Mouse (Mus musculus): ENCODE measurements at regions not wholly inside any gene's neighbourhood (a gene's known extent, or its start where the extent isn't known, plus 50 kb on each side); places are given as distances from the start of the nearest gene placed in this dataset.
"Not testable (repeated sequence)": the region's sequence is repeated elsewhere in the genome, so short reads cannot be mapped to it uniquely, and the experiment has no call there.

DNA sequence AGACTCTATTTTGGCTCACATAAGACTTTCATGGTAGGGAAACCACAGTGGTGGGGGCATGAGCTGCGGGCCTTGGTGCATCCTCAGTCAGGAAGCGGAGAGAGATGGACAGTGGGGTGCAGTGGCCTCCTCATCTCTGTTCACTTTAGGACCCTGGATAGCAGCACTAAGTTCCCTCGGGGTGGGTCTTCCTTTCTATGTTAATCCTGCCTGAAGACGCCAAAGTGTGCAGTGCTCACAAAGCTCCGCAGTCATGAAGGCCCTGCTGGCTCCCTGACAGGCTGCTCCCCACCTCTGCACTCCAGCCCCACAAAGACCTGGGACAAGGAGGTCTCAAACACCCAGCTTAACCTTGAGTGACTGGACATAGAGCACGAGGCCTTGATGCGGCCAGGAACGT, 56.8 kb downstream of the Sox1 start:
- Histone ChIP-seq H3K27ac (replicated peaks; ENCODE audit: low read depth, low read length) (no peak overlapping the region), H3K4me2 (replicated peaks; ENCODE audit: low read depth, low read length, severe bottlenecking) (no peak overlapping the region), H3K27me3 (ENCODE audit: control insufficient read depth, insufficient read depth, low read length) (peaks cover 12% of the 10 kb centered on the region; the same call in 1 of the 2 replicates), H3K36me3 (ENCODE audit: control insufficient read depth, insufficient read depth, low read length) (no peaks in the 10 kb centered on the region), H3K9me3 (ENCODE audit: control insufficient read depth, low read length) (no peaks in the 10 kb centered on the region), H3K4me3 (replicated peaks; ENCODE audit: low read length) (no peak overlapping the region), H3K4me1 (ENCODE audit: control insufficient read depth, insufficient read depth, low read length) (no peaks in the 10 kb centered on the region), H3K9ac (ENCODE audit: low read depth, low read length, severe bottlenecking) (no peak overlapping the region)
- no peak for DNase-seq (ENCODE audit: low spot score)
- 62% methylated on average over 8 of the region's 8 CpGs for WGBS
- no peak for ATAC-seq (ENCODE audit: low FRiP score, low read depth)
- no peak for TF ChIP-seq POLR2A (IDR thresholded peaks at IDR 0.05; ENCODE audit: borderline replicate concordance, extremely low read depth, insufficient read depth, insufficient read length)

DNA sequence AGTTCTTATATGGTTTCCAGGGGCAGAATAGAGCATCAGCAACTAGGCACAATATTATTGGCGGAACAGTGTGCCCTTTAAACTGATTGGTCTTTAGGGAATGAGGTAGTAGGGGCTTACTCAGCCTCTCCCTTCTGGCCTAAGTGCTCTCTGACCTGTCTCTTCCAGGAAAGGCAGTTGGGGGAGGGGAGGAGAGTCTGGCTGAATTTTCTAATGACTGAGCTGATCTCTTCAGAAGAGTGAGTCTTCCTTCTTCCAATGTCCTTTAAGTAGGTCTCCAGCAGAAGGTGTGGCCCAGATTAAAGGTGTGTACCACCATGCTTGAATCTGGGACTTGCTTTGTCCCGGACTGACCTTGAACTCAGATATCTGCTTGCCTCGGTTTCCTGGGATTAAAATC, 60.3 kb downstream of the Sox1 start:
- not testable (repeated sequence) for H3K27ac ChIP-seq (replicated peaks; ENCODE audit: low read depth, low read length); H3K36me3 ChIP-seq (ENCODE audit: control insufficient read depth, insufficient read depth, low read length); H3K4me1 ChIP-seq (ENCODE audit: control insufficient read depth, insufficient read depth, low read length); H3K9me3 ChIP-seq (ENCODE audit: control insufficient read depth, low read length); H3K27me3 ChIP-seq (ENCODE audit: control insufficient read depth, insufficient read depth, low read length); H3K4me2 ChIP-seq (replicated peaks; ENCODE audit: low read depth, low read length, severe bottlenecking); H3K4me3 ChIP-seq (replicated peaks; ENCODE audit: low read length); H3K9ac ChIP-seq (ENCODE audit: low read depth, low read length, severe bottlenecking); DNase-seq (ENCODE audit: low spot score); ATAC-seq (ENCODE audit: low FRiP score, low read depth)
- WGBS, result 88% methylated on average over 3 of the region's 3 CpGs

DNA sequence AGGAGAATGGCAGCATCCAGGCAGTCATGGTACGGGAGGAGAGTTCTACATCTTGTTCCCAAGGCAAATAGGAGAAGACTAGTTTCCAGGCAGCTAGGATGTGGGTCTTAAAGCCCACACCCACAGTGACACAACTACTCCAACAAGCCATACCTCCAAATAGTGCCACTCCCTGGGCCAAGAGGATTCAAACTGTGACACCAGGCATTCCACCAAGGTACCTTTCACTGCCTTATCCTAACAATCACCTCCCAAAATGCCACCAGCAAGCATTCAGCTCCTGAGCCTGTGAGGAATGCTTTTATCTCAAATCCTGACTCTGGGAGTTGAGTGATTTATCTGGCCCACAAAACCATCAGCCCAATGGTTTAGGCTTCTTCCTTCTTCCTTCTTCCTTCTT, 61.2 kb downstream of the Sox1 start:
- no peaks in the 10 kb centered on the region for H3K27me3 ChIP-seq (ENCODE audit: control insufficient read depth, insufficient read depth, low read length)
- H3K36me3 ChIP-seq (ENCODE audit: control insufficient read depth, insufficient read depth, low read length), result no peaks in the 10 kb centered on the region
- DNase-seq (ENCODE audit: low spot score) (no peak), ATAC-seq (ENCODE audit: low FRiP score, low read depth) (no peak)
- TF ChIP-seq POLR2A (IDR thresholded peaks at IDR 0.05; ENCODE audit: borderline replicate concordance, extremely low read depth, insufficient read depth, insufficient read length), result no peak
- no peak overlapping the region for H3K4me2 ChIP-seq (replicated peaks; ENCODE audit: low read depth, low read length, severe bottlenecking)
- no peaks in the 10 kb centered on the region for H3K9me3 ChIP-seq (ENCODE audit: control insufficient read depth, low read length)
- no peak overlapping the region for H3K4me3 ChIP-seq (replicated peaks; ENCODE audit: low read length)
- WGBS, result 88% methylated on average over 1 of the region's 1 CpGs
- H3K4me1 ChIP-seq (ENCODE audit: control insufficient read depth, insufficient read depth, low read length), result no peaks in the 10 kb centered on the region
- H3K9ac ChIP-seq (ENCODE audit: low read depth, low read length, severe bottlenecking), result no peak overlapping the region
- no peak overlapping the region for H3K27ac ChIP-seq (replicated peaks; ENCODE audit: low read depth, low read length)

DNA sequence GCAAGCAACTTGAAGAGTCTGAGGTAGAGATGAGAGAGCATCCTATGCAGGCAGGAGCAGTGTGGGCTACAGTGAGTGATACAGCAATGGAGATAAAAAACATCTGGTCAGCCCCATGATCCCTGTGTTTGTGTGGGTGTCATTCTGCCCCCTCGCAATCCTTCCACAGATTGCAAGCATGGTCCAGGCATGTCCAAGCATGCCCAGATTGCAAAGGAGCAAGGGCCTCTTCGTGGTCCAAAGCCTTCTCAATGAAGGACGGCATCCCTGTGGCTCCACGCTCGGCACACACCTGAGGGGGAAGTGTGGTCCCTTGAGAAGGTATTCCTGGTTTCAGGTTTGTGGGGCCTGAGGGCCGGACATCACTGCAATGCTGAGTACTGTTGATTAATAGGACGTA, 61.9 kb downstream of the Sox1 start:
- WGBS, result 46% methylated on average over 7 of the region's 7 CpGs
- ATAC-seq (ENCODE audit: low FRiP score, low read depth), result no peak

DNA sequence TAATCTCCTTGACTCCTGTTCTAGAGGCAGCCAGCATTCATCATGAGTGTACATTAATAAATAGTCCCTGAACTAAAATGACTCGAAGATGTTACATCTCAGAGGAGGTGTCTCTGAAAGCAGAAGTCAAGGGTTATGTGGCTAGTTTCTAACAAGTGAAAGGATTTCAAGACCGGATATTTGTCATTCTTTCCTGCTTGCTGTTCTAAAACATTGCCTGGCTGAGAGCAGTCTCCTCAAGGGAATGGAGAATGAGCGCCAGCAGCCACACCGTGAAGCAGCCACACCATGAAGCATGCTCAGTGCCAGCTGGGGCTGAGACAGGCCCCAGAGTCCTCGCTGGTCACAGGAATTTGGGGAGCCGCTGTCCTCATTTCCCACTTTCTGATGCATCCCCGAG, 71.8 kb downstream of the Sox1 start:
- ATAC-seq (ENCODE audit: low FRiP score, low read depth), result no peak
- WGBS, result 76% methylated on average over 7 of the region's 7 CpGs
- no peaks in the 10 kb centered on the region for H3K9me3 ChIP-seq (ENCODE audit: control insufficient read depth, low read length)

More for the DNA sequence above, 61.9 kb downstream of the Sox1 start:
- H3K9ac ChIP-seq (ENCODE audit: low read depth, low read length, severe bottlenecking), result no peak overlapping the region
- DNase-seq (ENCODE audit: low spot score), result no peak
- no peak overlapping the region for H3K27ac ChIP-seq (replicated peaks; ENCODE audit: low read depth, low read length)
- no peaks in the 10 kb centered on the region for H3K4me1 ChIP-seq (ENCODE audit: control insufficient read depth, insufficient read depth, low read length)
- no peak overlapping the region for H3K4me2 ChIP-seq (replicated peaks; ENCODE audit: low read depth, low read length, severe bottlenecking)
- H3K36me3 ChIP-seq (ENCODE audit: control insufficient read depth, insufficient read depth, low read length), result no peaks in the 10 kb centered on the region
- TF ChIP-seq POLR2A (IDR thresholded peaks at IDR 0.05; ENCODE audit: borderline replicate concordance, extremely low read depth, insufficient read depth, insufficient read length), result no peak
- no peaks in the 10 kb centered on the region for H3K9me3 ChIP-seq (ENCODE audit: control insufficient read depth, low read length)
- no peaks in the 10 kb centered on the region for H3K27me3 ChIP-seq (ENCODE audit: control insufficient read depth, insufficient read depth, low read length)
- no peak overlapping the region for H3K4me3 ChIP-seq (replicated peaks; ENCODE audit: low read length)

More for the DNA sequence above, 71.8 kb downstream of the Sox1 start:
- Histone ChIP-seq H3K4me3 (replicated peaks; ENCODE audit: low read length) (no peak overlapping the region), H3K27me3 (ENCODE audit: control insufficient read depth, insufficient read depth, low read length) (0 out of 2 replicates have a peak, but pooled peaks cover 5% of the 10 kb centered on the region), H3K4me1 (ENCODE audit: control insufficient read depth, insufficient read depth, low read length) (0 out of 2 replicates have a peak, but pooled peaks cover 6% of the 10 kb centered on the region), H3K4me2 (replicated peaks; ENCODE audit: low read depth, low read length, severe bottlenecking) (no peak overlapping the region), H3K27ac (replicated peaks; ENCODE audit: low read depth, low read length) (no peak overlapping the region), H3K9ac (ENCODE audit: low read depth, low read length, severe bottlenecking) (no peak overlapping the region), H3K36me3 (ENCODE audit: control insufficient read depth, insufficient read depth, low read length) (no peaks in the 10 kb centered on the region)
- DNase-seq (ENCODE audit: low spot score), result no peak
- no peak for TF ChIP-seq POLR2A (IDR thresholded peaks at IDR 0.05; ENCODE audit: borderline replicate concordance, extremely low read depth, insufficient read depth, insufficient read length)
